22 mouse cellular contexts compared by ENCODE assay signal in the genomic region with DNA sequence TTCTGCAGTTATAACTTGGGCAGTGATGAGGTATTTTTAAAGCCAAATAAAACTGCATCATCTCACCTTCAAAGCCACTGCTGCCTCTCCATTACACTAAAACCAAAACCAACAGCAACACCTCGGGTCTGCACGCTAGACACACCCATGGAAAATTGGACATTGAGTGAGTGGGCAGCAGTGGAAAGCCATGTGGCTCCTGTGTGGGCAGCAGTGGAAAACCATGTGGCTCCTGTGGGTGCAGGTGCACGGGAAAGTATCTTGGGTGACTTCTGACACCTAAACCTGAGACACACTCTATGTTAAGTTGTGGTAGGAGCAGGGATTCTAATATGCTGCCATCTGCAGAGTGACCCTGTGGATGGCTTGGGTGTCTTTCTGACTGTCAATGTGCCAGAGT.
"Had no signal": no experiment of that assay in that cellular context is flagged by ENCODE, and none has a peak within 500 bp of the region (broad histone marks: within the 10 kb centered on the region; RNA-seq: fewer than 3 reads in every experiment).

No protein-coding gene starts in this region.

- H3K4me2 ChIP-seq: limb, embryonic 12.5 days; limb, embryonic 15.5 days; liver, embryonic 12.5 days; liver, embryonic 15.5 days; lung, embryonic 15.5 days; midbrain, embryonic 11.5 days; neural tube, embryonic 12.5 days; neural tube, embryonic 15.5 days had no signal

- H3K27ac ChIP-seq: layer of hippocampus, adult 2 months; limb, embryonic 12.5 days; limb, embryonic 15.5 days; liver, embryonic 12.5 days; liver, embryonic 15.5 days; lung, embryonic 15.5 days; neural tube, embryonic 12.5 days; neural tube, embryonic 15.5 days; stomach, postnatal 0 days had no signal

- H3K4me3 ChIP-seq: layer of hippocampus, adult 2 months; limb, embryonic 12.5 days; limb, embryonic 15.5 days; liver, embryonic 12.5 days; liver, embryonic 15.5 days; lung, embryonic 15.5 days; neural tube, embryonic 12.5 days; neural tube, embryonic 15.5 days had no signal

- H3K36me3 ChIP-seq: limb, embryonic 12.5 days; limb, embryonic 15.5 days; liver, embryonic 12.5 days; liver, embryonic 15.5 days; lung, embryonic 15.5 days; neural tube, embryonic 12.5 days; neural tube, embryonic 15.5 days had no signal

- ATAC-seq: liver, embryonic 12.5 days had no signal

- H3K9ac ChIP-seq: limb, embryonic 12.5 days; limb, embryonic 15.5 days; liver, embryonic 12.5 days; liver, embryonic 15.5 days; lung, embryonic 15.5 days; neural tube, embryonic 12.5 days; neural tube, embryonic 15.5 days had no signal

- H3K4me1 ChIP-seq: liver, embryonic 12.5 days; liver, embryonic 15.5 days; lung, embryonic 15.5 days; neural tube, embryonic 15.5 days had no signal

- H3K27me3 ChIP-seq: limb, embryonic 12.5 days; limb, embryonic 15.5 days; liver, embryonic 12.5 days; liver, embryonic 15.5 days; lung, embryonic 15.5 days; neural tube, embryonic 12.5 days; neural tube, embryonic 15.5 days had no signal

- H3K9me3 ChIP-seq: limb, embryonic 12.5 days; limb, embryonic 15.5 days; liver, embryonic 12.5 days; liver, embryonic 15.5 days; lung, embryonic 15.5 days; neural tube, embryonic 12.5 days; neural tube, embryonic 15.5 days had no signal

- DNase-seq: kidney, adult 18-20 months; kidney, adult 9 months; kidney, postnatal 14 days; layer of hippocampus, adult 9-11 months; lung, adult 18-20 months; lung, postnatal 10 days; lung, postnatal 36 days; midbrain, embryonic 14.5 days; right cerebral cortex, postnatal 25 days; thymus, adult 2 months; thymus, postnatal 14 days; thymus, postnatal 4 days had no signal
